Mouse (Mus musculus) ES-Bruce4 (cell line): ENCODE measurements around the gene Hs3st3a1. TPM values are rescaled to one million over a fixed set of nuclear protein-coding genes. Genes with fewer than 3 reads are reported as not detected.

Source experiments
- H3K27ac ChIP-seq: 2 replicates; pipeline ENCODE4 v1.5.1; 2012; ENCODE audit warnings: low read length, inconsistent platforms; ENCODE audit not compliant: insufficient read depth
- H3K27me3 ChIP-seq: 2 replicates; pipeline ENCODE4 v1.6.1; 2012; ENCODE audit warnings: mild to moderate bottlenecking, low read length, inconsistent platforms; ENCODE audit not compliant: control insufficient read depth, poor library complexity, insufficient read depth, severe bottlenecking
- H3K36me3 ChIP-seq: 2 replicates; pipeline ENCODE4 v1.6.1; 2012; ENCODE audit warnings: inconsistent platforms, mild to moderate bottlenecking, low read length, moderate library complexity; ENCODE audit not compliant: control insufficient read depth, poor library complexity, insufficient read depth, severe bottlenecking
- H3K4me1 ChIP-seq: one replicate; pipeline ENCODE4 v1.8.1; 2011; ENCODE audit warnings: low read length; ENCODE audit not compliant: control insufficient read depth, insufficient read depth
- H3K4me3 ChIP-seq: 2 replicates; pipeline ENCODE4 v1.5.1; 2011; ENCODE audit warnings: low read depth, mild to moderate bottlenecking, low read length
- H3K9ac ChIP-seq: 2 replicates; pipeline ENCODE4 v1.6.1; 2012; ENCODE audit warnings: low read depth, mild to moderate bottlenecking, inconsistent platforms; ENCODE audit not compliant: poor library complexity, severe bottlenecking
- H3K9me3 ChIP-seq: replicated peaks from 2 replicates; pipeline ENCODE4 v1.6.1; 2012; ENCODE audit warnings: mild to moderate bottlenecking, low read length, inconsistent platforms; ENCODE audit not compliant: control insufficient read depth, poor library complexity, insufficient read depth, severe bottlenecking
- CTCF ChIP-seq: IDR thresholded peaks from one replicate; pipeline ENCODE4 v1.8.1; 2011; ENCODE audit warnings: low read depth, low read length
- EP300 ChIP-seq: IDR thresholded peaks from 2 replicates; pipeline ENCODE4 v1.6.1; 2011; ENCODE audit warnings: low read depth, low read length; ENCODE audit not compliant: insufficient read depth
- POLR2A ChIP-seq: IDR thresholded peaks from one replicate; pipeline ENCODE4 v1.8.1; 2011; ENCODE audit warnings: low read length; ENCODE audit not compliant: insufficient read depth
- polyA plus RNA-seq: library from polyadenylated mRNA; stranded (reverse); fragments of >200 nt; gene quantifications from 2 replicates; pipeline ENCODE4 v1.2.4, GENCODE M21; 2011; ENCODE audit warnings: low read depth; ENCODE audit not compliant: missing spikeins, insufficient read depth, insufficient read length

The Hs3st3a1 gene
- polyA plus RNA-seq, 1 experiment: 0.28 TPM

DNA sequence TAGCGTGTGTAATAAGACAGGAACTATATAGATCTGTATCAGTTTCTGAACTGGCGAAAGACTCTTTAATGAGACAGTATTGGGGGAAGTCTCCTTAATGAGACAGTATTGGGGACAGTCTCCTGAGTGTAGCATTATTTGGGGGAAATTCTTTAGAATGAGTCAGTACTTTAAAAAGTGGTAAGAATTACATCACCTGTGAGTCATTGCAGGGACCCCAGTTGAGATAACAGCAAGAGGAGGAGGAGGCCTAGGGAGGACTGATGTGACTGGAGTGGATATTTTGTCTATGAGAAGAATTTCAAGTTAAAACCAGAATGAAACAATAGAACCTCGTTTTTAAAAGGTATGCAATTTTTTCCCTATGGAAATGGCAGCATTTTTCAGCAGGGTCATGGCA is 26.6 kb downstream of the Hs3st3a1 start:
- Histone ChIP-seq H3K36me3 (no peaks in the 10 kb centered on the region), H3K4me1 (no peaks in the 10 kb centered on the region), H3K27me3 (0 out of 2 replicates have a peak, but pooled peaks cover 1% of the 10 kb centered on the region), H3K27ac (no peak overlapping the region), H3K9me3 (no peaks in the 10 kb centered on the region), H3K9ac (no peak overlapping the region), H3K4me3 (no peak overlapping the region)
- TF ChIP-seq EP300 (no peak), CTCF (no peak), POLR2A (no peak)

DNA sequence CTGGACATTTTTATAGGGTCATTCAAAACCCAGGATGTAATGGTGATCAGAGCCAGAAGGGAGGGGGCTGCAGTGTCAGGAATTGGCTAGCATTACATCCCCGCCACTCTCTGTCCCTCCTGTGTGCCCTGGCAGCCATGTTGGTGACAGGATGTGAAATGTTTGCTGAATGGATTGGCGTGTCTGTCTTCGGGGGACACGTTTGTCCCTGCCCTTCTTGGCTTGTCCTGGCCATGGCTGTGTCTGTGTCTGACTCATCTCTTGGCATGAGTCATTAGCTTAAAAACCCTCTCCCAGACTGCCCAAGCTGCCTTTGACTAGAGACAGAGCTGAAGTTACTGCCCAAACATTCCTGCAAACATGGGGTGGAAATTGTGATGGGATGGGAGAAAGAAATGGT is 33.6 kb downstream of the Hs3st3a1 start:
- H3K36me3 ChIP-seq: no peaks in the 10 kb centered on the region
- no peak for TF ChIP-seq EP300
- TF ChIP-seq POLR2A: no peak
- no peak for TF ChIP-seq CTCF
- H3K4me3 ChIP-seq: no peak overlapping the region
- no peaks in the 10 kb centered on the region for H3K4me1 ChIP-seq
- H3K9me3 ChIP-seq: no peaks in the 10 kb centered on the region
- no peaks in the 10 kb centered on the region for H3K27me3 ChIP-seq
- no peak overlapping the region for H3K9ac ChIP-seq
- no peak overlapping the region for H3K27ac ChIP-seq

DNA sequence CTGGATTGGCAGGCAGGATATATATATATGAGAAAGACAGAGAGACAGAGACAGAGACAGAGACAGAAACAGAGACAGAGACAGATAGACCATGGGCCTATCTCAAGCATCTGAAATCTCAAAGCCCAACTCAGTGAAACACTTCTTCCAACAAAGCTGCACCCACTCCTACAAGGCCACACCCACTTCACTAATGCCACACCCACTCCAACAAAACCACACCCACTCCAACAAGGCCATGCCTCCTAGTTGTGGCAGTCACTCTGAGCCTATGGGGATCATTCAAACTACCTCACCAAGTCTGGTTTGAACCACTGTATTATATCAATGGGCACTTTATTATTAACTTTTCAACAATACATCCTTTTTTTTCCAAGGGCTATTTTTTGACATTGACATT is 35.6 kb downstream of the Hs3st3a1 start:
- Histone ChIP-seq H3K36me3 (no peaks in the 10 kb centered on the region), H3K27me3 (no peaks in the 10 kb centered on the region), H3K4me1 (no peaks in the 10 kb centered on the region), H3K9ac (no peak overlapping the region), H3K9me3 (no peaks in the 10 kb centered on the region), H3K4me3 (no peak overlapping the region), H3K27ac (no peak overlapping the region)
- TF ChIP-seq EP300: no peak
- TF ChIP-seq CTCF: no peak
- no peak for TF ChIP-seq POLR2A

DNA sequence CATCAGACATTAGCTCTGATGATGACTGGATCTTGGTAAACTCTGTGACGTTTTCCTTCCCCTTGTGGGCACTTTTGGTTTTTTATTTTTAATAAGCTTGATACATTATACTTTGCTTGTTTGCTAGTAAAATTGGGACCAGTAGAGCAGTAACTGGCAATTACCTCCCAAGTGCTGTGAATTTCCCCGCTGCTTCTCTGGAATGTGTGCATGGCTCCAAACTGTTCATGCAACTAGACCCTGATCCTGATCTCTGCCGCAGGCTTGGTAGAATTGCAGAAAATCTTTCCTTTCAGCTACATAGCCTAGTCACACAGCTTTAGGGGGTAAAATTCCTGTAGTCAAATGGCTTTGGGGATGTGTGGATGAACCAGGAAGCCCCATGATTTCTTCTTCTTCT is 38.5 kb downstream of the Hs3st3a1 start:
- Histone ChIP-seq H3K9ac (no peak overlapping the region), H3K27me3 (no peaks in the 10 kb centered on the region), H3K4me3 (no peak overlapping the region), H3K36me3 (no peaks in the 10 kb centered on the region), H3K4me1 (no peaks in the 10 kb centered on the region), H3K27ac (no peak overlapping the region), H3K9me3 (no peaks in the 10 kb centered on the region)
- TF ChIP-seq POLR2A (no peak), EP300 (no peak), CTCF (no peak)

DNA sequence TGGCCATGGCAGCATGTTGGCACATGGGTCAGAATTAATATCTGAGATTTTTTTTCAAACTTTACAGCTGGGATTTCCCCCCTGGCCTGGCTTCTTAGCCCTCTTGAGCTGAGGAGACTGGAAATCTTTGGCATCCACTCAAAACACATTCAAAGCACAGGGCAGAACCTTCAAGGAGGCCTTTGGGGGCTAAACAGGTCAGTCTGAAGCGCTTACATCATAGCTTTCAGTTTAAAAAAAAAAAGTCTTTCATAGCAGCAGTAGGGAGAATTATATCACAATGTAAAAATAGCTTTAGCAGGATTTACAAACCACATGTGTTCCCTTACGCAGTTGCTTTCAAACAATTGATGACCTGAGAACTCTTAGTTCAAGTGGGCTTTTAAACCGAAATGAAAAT is 46.3 kb downstream of the Hs3st3a1 start:
- Histone ChIP-seq H3K4me1 (no peaks in the 10 kb centered on the region), H3K27ac (no peak overlapping the region), H3K27me3 (no peaks in the 10 kb centered on the region), H3K4me3 (no peak overlapping the region), H3K9me3 (no peaks in the 10 kb centered on the region), H3K36me3 (no peaks in the 10 kb centered on the region), H3K9ac (no peak overlapping the region)
- no peak for TF ChIP-seq POLR2A
- TF ChIP-seq EP300: no peak
- TF ChIP-seq CTCF: no peak

DNA sequence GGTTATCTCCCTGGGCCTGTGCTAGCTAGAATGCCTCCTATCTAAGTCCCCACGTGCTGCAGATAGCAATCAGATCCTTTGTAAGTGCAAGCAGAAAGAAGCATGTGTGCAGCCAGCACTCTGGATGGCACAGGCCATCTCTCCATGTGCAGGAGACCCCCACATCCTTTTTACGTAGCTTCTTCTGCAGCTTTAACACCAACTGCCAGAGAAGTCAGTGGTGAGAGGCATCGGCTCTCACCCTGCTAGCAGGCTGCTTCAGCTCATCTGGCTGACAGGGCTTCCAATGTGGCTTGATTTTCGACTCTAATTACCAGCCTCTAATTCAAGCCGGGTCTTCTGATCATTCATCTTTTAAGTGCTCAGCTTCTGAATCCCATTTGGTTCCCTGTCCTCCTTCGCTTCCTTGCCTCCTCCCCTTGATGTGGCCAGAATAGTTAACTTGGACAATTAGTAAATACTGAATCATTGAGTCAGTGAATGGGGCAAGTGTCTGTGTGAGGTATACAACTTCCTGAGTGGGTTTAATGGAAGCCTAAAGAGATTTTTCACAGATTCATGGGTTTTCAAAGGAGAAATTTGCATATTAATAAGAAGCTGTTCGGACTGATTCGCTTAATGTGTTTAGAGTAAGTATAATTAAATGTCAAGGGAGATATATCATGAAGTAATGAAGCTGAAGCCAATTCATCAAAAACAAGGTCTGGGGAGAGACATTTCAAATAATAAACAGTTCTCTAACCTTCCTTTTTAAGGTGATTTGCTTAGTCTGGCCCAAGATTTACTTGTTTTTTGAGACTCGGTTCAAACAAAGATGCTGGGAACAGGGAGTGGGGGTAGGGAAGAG is 54.7 kb downstream of the Hs3st3a1 start:
- no peaks in the 10 kb centered on the region for H3K36me3 ChIP-seq
- no peaks in the 10 kb centered on the region for H3K27me3 ChIP-seq
- peaks cover 2% of the 10 kb centered on the region; the same call in 1 of the 2 replicates for H3K9me3 ChIP-seq
- TF ChIP-seq EP300: no peak
- no peak overlapping the region for H3K27ac ChIP-seq
- H3K4me1 ChIP-seq: no peaks in the 10 kb centered on the region
- no peak overlapping the region for H3K9ac ChIP-seq
- H3K4me3 ChIP-seq: no peak overlapping the region
